Mouse (Mus musculus): ENCODE results near the gene Txlna.

Gene Txlna

GRCm38 (mm10) chr4:129640638-129641467 lies at the start of gene Txlna:
TSS of gene Txlna (minus strand) at chr4:129641065.
- peak; percentile 94 for DNase-seq (ENCODE audit: low spot score)

- DNase-seq (ENCODE audit: low spot score): no peak
Measured at GRCm38 (mm10) chr4:129684531-129684930, 43.7 kb upstream of the Txlna start.

- DNase-seq (ENCODE audit: low spot score): no peak
Measured at GRCm38 (mm10) chr4:129683901-129684493, 43.1 kb upstream of the Txlna start.

GRCm38 (mm10) chr4:129681837-129682236 lies 41.0 kb upstream of the Txlna start:
- DNase-seq (ENCODE audit: low spot score): no peak

- DNase-seq (ENCODE audit: low spot score): no peak
Measured at GRCm38 (mm10) chr4:129672878-129673449, 32.1 kb upstream of the Txlna start.

GRCm38 (mm10) chr4:129672083-129672877 lies 31.4 kb upstream of the Txlna start, which contains the start of gene Kpna6:
TSS of gene Kpna6 (minus strand) at chr4:129672767.
- DNase-seq (ENCODE audit: low spot score): peak; percentile 78

- DNase-seq (ENCODE audit: low spot score): no peak
Measured at GRCm38 (mm10) chr4:129671491-129672082, 30.7 kb upstream of the Txlna start.

- no peak for DNase-seq (ENCODE audit: low spot score)
Measured at GRCm38 (mm10) chr4:129662255-129662813, 21.5 kb upstream of the Txlna start.

- no peak for DNase-seq (ENCODE audit: low spot score)
Measured at GRCm38 (mm10) chr4:129661584-129661983, 20.7 kb upstream of the Txlna start.

GRCm38 (mm10) chr4:129654770-129655169 lies 13.9 kb upstream of the Txlna start:
- no peak for DNase-seq (ENCODE audit: low spot score)

GRCm38 (mm10) chr4:129650359-129650758 lies 9.5 kb upstream of the Txlna start:
- DNase-seq (ENCODE audit: low spot score): no peak

- DNase-seq (ENCODE audit: low spot score): no peak
Measured at GRCm38 (mm10) chr4:129648656-129649055, 7.8 kb upstream of the Txlna start.

- DNase-seq (ENCODE audit: low spot score): no peak
Measured at GRCm38 (mm10) chr4:129645204-129645603, 4.3 kb upstream of the Txlna start.

GRCm38 (mm10) chr4:129641756-129642155 lies 891 bp upstream of the Txlna start:
- no peak for DNase-seq (ENCODE audit: low spot score)

- no peak for DNase-seq (ENCODE audit: low spot score)
Measured at GRCm38 (mm10) chr4:129640101-129640637, 696 bp downstream of the Txlna start.

- no peak for DNase-seq (ENCODE audit: low spot score)
Measured at GRCm38 (mm10) chr4:129639221-129639620, 1.6 kb downstream of the Txlna start.

GRCm38 (mm10) chr4:129633852-129634251 lies 7.0 kb downstream of the Txlna start:
- no peak for DNase-seq (ENCODE audit: low spot score)

- DNase-seq (ENCODE audit: low spot score): no peak
Measured at GRCm38 (mm10) chr4:129631867-129632266, 9.0 kb downstream of the Txlna start.

GRCm38 (mm10) chr4:129630944-129631343 lies 9.9 kb downstream of the Txlna start:
- DNase-seq (ENCODE audit: low spot score): no peak

- no peak for DNase-seq (ENCODE audit: low spot score)
Measured at GRCm38 (mm10) chr4:129626035-129626434, 14.8 kb downstream of the Txlna start.

- no peak for DNase-seq (ENCODE audit: low spot score)
Measured at GRCm38 (mm10) chr4:129625496-129625895, 15.4 kb downstream of the Txlna start.
